Mouse (Mus musculus) ovary, adult 18-20 months (tissue): ENCODE measurements around the gene Rab3b.

ENCODE experiments used
- DNase-seq: peaks from one replicate; pipeline ENCODE4 v3.0.0; 2022; ENCODE audit warnings: low spot score, mixed read lengths

Gene Rab3b

GRCm38 (mm10) chr4:108878963-108879822 is at the start of gene Rab3b:
Rab3b (plus strand) TSS chr4:108879063.
- peak; percentile 17 for DNase-seq

- DNase-seq, result no peak
Measured at GRCm38 (mm10) chr4:108830698-108831097, 48.2 kb upstream of the Rab3b start.

DNA sequence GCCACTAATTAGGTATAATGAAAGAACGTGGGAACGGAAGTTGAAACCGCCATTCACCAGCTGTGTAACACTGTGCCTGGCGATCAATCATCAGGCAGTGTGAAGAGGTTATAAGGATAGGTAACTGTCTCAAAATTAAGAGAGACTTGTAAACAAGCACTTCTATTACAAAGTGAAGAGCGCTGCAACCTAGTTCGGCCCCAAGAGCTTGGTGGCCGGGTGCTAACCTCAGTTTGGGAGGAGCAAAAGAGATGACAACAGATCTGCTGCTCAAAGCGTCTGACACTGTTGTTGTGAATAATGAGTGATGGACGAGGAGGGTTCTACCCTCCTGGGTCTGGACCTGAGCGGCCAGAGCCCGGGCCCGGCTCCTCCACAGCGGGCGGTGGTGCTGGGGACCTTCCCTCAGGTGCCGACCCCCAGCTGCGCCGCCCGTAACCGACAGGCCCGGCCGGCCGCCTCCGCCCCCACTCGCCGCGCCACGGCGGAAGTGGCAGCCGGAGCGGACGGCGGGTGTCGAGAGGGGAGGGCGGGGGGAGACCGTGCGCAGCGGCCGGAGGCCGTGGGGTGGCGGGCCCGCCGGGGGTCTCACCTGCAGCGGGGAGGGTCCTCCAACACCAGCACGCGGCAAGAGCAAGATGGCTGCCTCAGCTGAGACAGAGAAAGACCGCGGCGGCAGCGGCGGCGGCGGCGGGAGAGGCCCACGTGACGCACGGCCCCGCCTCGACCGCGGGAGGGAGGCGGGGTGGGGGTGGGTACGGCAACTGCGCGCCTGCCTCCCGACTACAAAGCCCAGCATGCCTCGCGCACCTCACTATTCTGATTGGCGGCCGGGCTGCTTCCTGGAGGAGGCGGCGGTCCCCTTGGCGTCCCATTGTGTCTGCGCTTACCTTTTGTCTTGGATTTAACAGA is 45.7 kb upstream of the Rab3b start, which contains the start of gene Btf3l4:
Gene Btf3l4, minus strand, starts transcription at position 699 of the 912 bp plus-strand sequence.
- DNase-seq, result peak; percentile 87

DNA sequence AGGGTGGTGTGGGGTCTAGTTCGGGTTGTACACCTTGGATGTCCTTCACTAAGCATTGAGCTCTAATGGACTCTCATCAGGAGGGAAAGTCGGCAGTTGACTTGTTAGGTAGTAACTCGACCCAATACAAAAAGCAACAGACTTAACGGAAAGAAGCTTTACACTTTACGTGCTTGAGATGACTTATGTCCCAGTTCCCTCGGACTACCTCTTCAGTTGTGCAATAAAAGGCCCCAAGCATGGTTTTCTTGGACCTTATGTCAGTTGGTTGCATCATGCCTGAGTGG is 45.1 kb upstream of the Rab3b start:
- DNase-seq, result no peak

DNA sequence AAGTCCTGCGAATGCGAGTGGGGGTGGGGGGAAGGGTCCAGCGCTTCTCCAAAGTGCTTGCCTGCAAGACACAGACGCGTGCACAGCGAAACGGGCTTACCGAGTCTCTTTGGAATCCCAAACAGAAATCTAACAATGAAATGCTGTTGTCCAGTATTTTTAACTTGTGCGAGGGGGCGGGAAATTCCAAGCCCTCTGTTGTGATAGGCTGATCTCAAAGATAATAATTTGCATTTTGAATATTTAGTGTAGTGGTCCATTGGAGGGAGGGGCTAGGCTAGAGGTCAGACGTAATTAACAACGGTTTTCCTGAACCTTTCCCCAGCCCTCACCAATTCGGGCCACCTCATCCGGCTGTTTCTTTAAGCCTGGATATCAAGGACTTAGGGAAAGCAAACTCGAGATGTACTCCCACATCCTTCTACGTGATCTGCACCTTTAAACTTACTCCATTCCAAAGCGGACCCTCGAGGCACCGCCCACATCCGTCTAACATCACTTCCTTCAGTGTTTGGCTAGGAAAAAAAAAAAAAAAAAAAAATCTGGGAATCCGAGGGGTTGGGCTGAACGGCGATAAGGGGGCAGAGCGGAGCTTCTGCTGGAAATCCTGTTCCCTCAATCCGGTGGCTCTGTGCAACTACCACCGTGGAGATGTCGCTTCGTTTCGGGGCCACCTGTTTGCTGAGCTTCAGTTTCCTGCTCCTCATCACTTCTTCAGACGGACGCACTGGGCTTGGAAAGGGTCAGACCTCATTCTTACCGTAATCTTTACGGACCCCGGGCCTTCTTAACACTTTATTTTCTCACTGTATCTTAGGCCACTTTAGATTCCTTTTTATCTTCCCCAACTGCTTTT is 44.5 kb upstream of the Rab3b start, which contains the start of gene Txndc12:
Gene Txndc12, plus strand, starts transcription at position 487 of the 856 bp plus-strand sequence.
- peak; percentile 82 for DNase-seq

- no peak for DNase-seq
Measured at GRCm38 (mm10) chr4:108834971-108835311, 43.9 kb upstream of the Rab3b start.

DNA sequence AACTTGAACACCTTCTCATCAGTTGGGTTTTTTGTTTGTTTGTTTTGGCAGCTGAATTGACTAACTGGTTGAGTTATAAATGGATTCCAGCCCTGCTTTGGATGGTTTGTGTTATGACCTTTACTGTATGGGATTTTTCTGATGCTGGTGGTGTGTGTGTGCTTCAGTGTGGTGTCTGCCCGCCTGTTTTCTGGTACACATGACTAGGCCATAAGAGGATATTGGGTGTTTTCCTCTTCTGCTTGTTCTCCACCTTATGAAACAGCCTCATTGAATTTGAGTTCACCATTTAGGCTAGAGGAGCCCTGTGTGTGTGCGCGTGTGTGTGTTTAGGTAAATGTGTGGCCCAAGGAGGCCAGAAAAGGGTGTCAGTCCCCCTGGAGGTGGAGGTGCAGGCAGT is 43.4 kb upstream of the Rab3b start:
- no peak for DNase-seq

GRCm38 (mm10) chr4:108838031-108838430 is 40.8 kb upstream of the Rab3b start:
- no peak for DNase-seq

GRCm38 (mm10) chr4:108841920-108842578 is 36.8 kb upstream of the Rab3b start:
- DNase-seq, result no peak

DNA sequence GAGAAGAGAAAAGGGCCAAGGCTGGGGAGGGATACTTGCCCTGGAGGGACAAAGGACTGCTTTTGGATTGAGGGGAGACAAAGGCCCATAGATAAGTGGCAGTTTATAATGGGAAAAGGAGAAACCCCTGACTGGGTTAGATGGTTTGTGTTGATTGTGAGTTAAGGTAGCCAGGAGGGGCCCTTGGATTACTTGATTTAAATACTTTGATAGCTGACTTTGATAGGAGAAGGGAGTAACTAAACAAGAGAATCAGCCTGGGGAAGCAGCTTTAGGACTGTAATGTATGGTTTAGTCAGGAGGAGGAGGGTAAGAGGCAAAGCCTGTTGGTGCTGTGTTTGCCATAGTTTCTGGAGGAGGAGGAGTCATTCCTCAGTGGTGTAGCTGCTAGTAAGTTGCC is 35.5 kb upstream of the Rab3b start:
- DNase-seq, result no peak

GRCm38 (mm10) chr4:108845824-108846569 is 32.9 kb upstream of the Rab3b start:
- DNase-seq, result no peak

- DNase-seq, result peak; percentile 71
Measured at GRCm38 (mm10) chr4:108847715-108848504, 31.0 kb upstream of the Rab3b start, which contains the start of gene Kti12. Kti12 (plus strand) TSS chr4:108847785.

GRCm38 (mm10) chr4:108848505-108848848 is 30.4 kb upstream of the Rab3b start, which contains the start of gene A730015C16Rik:
A730015C16Rik (minus strand) TSS chr4:108848619.
- DNase-seq, result no peak

GRCm38 (mm10) chr4:108866806-108867205 is 12.1 kb upstream of the Rab3b start:
- DNase-seq, result no peak

- DNase-seq, result peak; percentile 55
Measured at GRCm38 (mm10) chr4:108869730-108870374, 9.0 kb upstream of the Rab3b start.

DNA sequence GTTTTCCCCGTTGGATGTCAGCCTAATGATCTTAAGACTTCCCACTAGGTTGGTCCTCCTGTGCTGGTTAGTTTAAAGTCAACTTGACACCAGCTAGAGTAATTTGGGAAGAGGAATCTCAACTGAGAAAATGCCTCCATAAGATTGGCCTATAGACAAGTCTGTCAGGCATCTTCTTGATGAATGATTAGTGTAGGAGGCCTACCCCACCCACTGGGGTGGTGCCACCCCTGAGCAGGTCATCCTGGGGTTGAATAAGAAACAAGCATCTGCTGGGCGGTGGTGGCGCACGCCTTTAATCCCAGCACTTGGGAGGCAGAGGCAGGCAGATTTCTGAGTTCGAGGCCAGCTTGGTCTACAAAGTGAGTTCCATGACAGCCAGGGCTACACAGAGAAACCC is 5.1 kb upstream of the Rab3b start:
- DNase-seq, result no peak

DNA sequence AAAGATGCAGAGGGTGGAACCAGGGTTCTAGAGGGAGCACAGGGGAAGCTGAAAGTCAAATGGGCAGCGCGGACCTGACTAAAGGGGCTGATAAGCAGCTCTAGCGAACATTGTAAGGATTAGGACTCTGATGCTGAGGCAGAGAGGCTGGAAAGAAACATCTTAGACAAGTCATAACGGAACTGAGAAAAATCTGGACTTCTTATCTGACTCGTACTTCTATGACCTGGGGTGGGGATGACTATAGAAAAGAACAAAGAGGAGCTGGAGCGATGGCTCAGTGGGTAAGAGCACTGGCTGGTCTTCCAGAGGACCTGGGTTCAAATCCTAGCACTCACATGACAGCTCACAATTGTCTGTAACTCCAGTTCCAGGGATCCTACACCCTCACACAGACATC is 962 bp upstream of the Rab3b start:
- no peak for DNase-seq

DNA sequence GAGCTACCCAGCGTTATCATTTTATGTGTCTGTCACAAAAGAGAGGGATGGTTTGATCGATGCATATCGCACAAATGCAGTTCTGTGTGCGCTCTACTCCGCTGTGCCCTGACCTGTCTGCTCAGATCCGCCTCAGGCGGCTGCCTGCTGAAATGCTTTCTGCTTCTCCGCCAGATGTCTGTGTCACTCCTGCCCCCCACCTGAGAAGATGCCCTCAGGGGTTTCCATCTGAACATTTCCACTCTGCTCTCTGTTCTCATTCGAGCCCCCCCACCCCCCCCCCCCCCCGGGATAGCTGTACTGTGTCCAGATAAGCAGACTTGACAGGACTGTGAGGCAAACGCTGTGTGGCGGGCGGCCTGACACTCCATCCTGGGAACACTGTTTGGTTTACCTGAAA is 5.0 kb downstream of the Rab3b start:
- DNase-seq, result no peak

- no peak for DNase-seq
Measured at GRCm38 (mm10) chr4:108887456-108887855, 8.6 kb downstream of the Rab3b start.
